Mouse (Mus musculus): ENCODE data around the gene Etv6. TPM values are rescaled to one million over a fixed set of nuclear protein-coding genes. Genes with fewer than 3 reads are reported as not detected.

The Etv6 gene
- polyA plus RNA-seq, 2 experiments, result 13.9 to 16.5 TPM

GRCm38 (mm10) chr6:134140718-134141615 lies 105.5 kb downstream of the Etv6 start:
- H3K4me2 ChIP-seq (replicated peaks; ENCODE audit: low read depth, low read length, severe bottlenecking), result no peak overlapping the region
- peaks cover 33% of the 10 kb centered on the region for H3K4me1 ChIP-seq (ENCODE audit: control insufficient read depth, insufficient read depth, low read length)
- H3K27me3 ChIP-seq (ENCODE audit: control insufficient read depth, insufficient read depth, low read length), result no peaks in the 10 kb centered on the region
- no peak overlapping the region for H3K27ac ChIP-seq (replicated peaks; ENCODE audit: low read depth, low read length)
- TF ChIP-seq POLR2A (IDR thresholded peaks at IDR 0.05; ENCODE audit: borderline replicate concordance, extremely low read depth, insufficient read depth, insufficient read length), result no peak
- no peaks in the 10 kb centered on the region for H3K36me3 ChIP-seq (ENCODE audit: control insufficient read depth, insufficient read depth, low read length)
- H3K4me3 ChIP-seq (replicated peaks; ENCODE audit: low read length), result no peak overlapping the region
- DNase-seq (ENCODE audit: low spot score) (no peak), ATAC-seq (ENCODE audit: low FRiP score, low read depth) (no peak)
- H3K9ac ChIP-seq (ENCODE audit: low read depth, low read length, severe bottlenecking), result no peak overlapping the region
- no peaks in the 10 kb centered on the region for H3K9me3 ChIP-seq (ENCODE audit: control insufficient read depth, low read length)
- 54% methylated on average over 16 of the region's 16 CpGs for WGBS

- Histone ChIP-seq H3K9ac (ENCODE audit: low read depth, low read length, severe bottlenecking) (no peak overlapping the region), H3K27ac (replicated peaks; ENCODE audit: low read depth, low read length) (no peak overlapping the region), H3K27me3 (ENCODE audit: control insufficient read depth, insufficient read depth, low read length) (no peaks in the 10 kb centered on the region), H3K9me3 (ENCODE audit: control insufficient read depth, low read length) (no peaks in the 10 kb centered on the region), H3K4me2 (replicated peaks; ENCODE audit: low read depth, low read length, severe bottlenecking) (no peak overlapping the region), H3K4me3 (replicated peaks; ENCODE audit: low read length) (no peak overlapping the region), H3K4me1 (ENCODE audit: control insufficient read depth, insufficient read depth, low read length) (peaks cover 33% of the 10 kb centered on the region), H3K36me3 (ENCODE audit: control insufficient read depth, insufficient read depth, low read length) (no peaks in the 10 kb centered on the region)
- ATAC-seq (ENCODE audit: low FRiP score, low read depth) (no peak), DNase-seq (ENCODE audit: low spot score) (no peak)
- WGBS, result 80% methylated on average over 1 of the region's 1 CpGs
- TF ChIP-seq POLR2A (IDR thresholded peaks at IDR 0.05; ENCODE audit: borderline replicate concordance, extremely low read depth, insufficient read depth, insufficient read length), result no peak
Observed at GRCm38 (mm10) chr6:134141616-134142165, 106.2 kb downstream of the Etv6 start.

DNA sequence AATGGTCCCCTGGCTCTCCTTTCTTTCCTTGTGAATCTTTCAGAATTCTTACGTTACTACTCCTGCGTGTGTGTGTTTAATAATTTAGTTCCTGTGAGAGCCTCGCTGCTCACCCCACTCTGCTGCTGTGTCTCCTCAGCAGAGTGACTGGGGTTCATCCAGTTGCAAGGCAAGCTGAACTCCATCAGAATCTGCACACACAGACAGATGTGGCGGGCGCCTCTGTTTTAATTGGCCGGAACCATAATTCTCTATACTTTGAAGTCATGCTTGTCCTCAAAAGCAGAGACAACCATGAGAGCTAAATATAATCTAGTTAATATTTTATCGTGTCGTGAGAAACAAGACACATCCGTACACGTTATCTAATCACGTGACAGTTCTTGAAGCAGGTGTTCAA lies 107.2 kb downstream of the Etv6 start:
- TF ChIP-seq POLR2A (IDR thresholded peaks at IDR 0.05; ENCODE audit: borderline replicate concordance, extremely low read depth, insufficient read depth, insufficient read length), result no peak
- DNase-seq (ENCODE audit: low spot score), result no peak
- Histone ChIP-seq H3K9me3 (ENCODE audit: control insufficient read depth, low read length) (no peaks in the 10 kb centered on the region), H3K4me1 (ENCODE audit: control insufficient read depth, insufficient read depth, low read length) (peaks cover 34% of the 10 kb centered on the region), H3K36me3 (ENCODE audit: control insufficient read depth, insufficient read depth, low read length) (no peaks in the 10 kb centered on the region), H3K9ac (ENCODE audit: low read depth, low read length, severe bottlenecking) (no peak overlapping the region), H3K4me3 (replicated peaks; ENCODE audit: low read length) (no peak overlapping the region), H3K27ac (replicated peaks; ENCODE audit: low read depth, low read length) (no peak overlapping the region), H3K27me3 (ENCODE audit: control insufficient read depth, insufficient read depth, low read length) (no peaks in the 10 kb centered on the region), H3K4me2 (replicated peaks; ENCODE audit: low read depth, low read length, severe bottlenecking) (no peak overlapping the region)
- 70% methylated on average over 11 of the region's 11 CpGs for WGBS
- no peak for ATAC-seq (ENCODE audit: low FRiP score, low read depth)

DNA sequence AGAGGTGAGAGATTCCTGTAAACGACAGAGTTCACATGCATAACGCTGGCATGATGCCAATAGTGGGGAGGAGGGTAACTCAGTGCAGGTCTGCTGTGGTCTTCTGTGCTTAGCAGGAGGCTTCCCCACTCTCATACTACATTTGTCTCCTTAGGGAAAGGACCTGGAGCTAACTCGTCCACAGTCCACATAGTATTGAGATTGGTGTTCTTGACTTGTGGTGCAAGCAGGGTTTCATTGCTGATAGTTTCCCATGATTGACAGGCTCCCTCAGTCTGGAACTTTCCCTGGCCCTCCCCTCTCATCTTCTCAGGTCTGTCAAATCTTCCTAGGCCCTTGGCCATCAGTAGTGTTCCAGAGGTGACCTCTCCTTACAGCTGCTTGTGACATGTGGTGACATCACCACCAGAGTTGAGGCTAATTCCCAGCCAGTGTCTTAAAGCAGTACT lies 108.2 kb downstream of the Etv6 start:
- Histone ChIP-seq H3K4me1 (ENCODE audit: control insufficient read depth, insufficient read depth, low read length) (peaks cover 35% of the 10 kb centered on the region), H3K36me3 (ENCODE audit: control insufficient read depth, insufficient read depth, low read length) (no peaks in the 10 kb centered on the region), H3K9me3 (ENCODE audit: control insufficient read depth, low read length) (no peaks in the 10 kb centered on the region), H3K27ac (replicated peaks; ENCODE audit: low read depth, low read length) (no peak overlapping the region), H3K4me3 (replicated peaks; ENCODE audit: low read length) (no peak overlapping the region), H3K27me3 (ENCODE audit: control insufficient read depth, insufficient read depth, low read length) (no peaks in the 10 kb centered on the region), H3K9ac (ENCODE audit: low read depth, low read length, severe bottlenecking) (no peak overlapping the region), H3K4me2 (replicated peaks; ENCODE audit: low read depth, low read length, severe bottlenecking) (no peak overlapping the region)
- DNase-seq (ENCODE audit: low spot score) (peak; percentile 50), ATAC-seq (ENCODE audit: low FRiP score, low read depth) (peak; percentile 50; the same call in 1 of the 2 replicates)
- 26% methylated on average over 3 of the region's 3 CpGs for WGBS
- TF ChIP-seq POLR2A (IDR thresholded peaks at IDR 0.05; ENCODE audit: borderline replicate concordance, extremely low read depth, insufficient read depth, insufficient read length), result no peak

DNA sequence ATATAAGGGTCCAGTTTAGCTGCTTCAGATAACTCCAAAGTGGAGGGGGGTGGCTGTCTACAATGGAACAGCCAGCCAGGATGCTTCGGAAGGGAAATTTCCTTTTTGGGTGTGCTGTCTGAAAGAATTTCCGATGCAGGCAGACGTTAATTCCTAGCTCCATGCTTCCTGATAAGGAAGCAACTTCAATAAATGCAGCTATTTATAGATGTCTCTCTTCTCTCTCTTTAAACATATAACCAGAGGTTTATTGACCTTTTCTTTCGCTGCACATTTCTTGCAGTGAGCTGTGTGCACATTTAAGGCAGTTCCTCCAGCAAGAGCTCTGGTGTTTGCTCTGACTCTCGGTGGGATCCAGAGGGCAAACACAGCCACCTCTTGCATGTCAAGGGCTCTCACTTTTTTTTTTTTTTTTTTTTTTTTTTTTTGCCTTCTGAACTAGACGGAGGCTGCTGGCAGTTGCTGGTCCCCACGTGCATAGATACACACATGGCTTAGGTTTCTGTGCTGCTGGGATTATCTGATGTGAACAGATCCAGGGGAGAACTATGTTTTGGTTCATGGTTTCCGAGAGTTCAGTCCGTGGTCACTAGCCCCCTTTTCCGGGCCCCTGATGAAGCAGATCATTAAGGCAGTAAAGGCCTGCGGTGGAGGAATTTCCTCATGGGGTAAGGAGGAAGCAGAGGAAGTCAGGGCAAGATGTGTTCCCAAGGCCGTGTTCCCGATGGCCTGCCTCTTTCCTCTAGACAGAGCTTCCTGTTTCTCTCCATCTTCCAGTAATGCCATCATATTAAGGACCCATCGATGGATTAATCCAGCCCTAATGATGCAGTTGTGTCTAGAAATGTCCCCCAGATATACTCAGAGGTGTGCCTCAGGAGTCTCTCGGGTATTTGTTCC lies 109.0 kb downstream of the Etv6 start:
- 54% methylated on average over 15 of the region's 15 CpGs for WGBS

More for the DNA sequence above, 109.0 kb downstream of the Etv6 start:
- no peak for DNase-seq (ENCODE audit: low spot score)
- Histone ChIP-seq H3K4me1 (ENCODE audit: control insufficient read depth, insufficient read depth, low read length) (peaks cover 35% of the 10 kb centered on the region), H3K4me3 (replicated peaks; ENCODE audit: low read length) (no peak overlapping the region), H3K36me3 (ENCODE audit: control insufficient read depth, insufficient read depth, low read length) (no peaks in the 10 kb centered on the region), H3K9me3 (ENCODE audit: control insufficient read depth, low read length) (no peaks in the 10 kb centered on the region), H3K9ac (ENCODE audit: low read depth, low read length, severe bottlenecking) (no peak overlapping the region), H3K4me2 (replicated peaks; ENCODE audit: low read depth, low read length, severe bottlenecking) (no peak overlapping the region), H3K27ac (replicated peaks; ENCODE audit: low read depth, low read length) (no peak overlapping the region), H3K27me3 (ENCODE audit: control insufficient read depth, insufficient read depth, low read length) (no peaks in the 10 kb centered on the region)
- ATAC-seq (ENCODE audit: low FRiP score, low read depth), result no peak; the same call in 1 of the 2 replicates
- TF ChIP-seq POLR2A (IDR thresholded peaks at IDR 0.05; ENCODE audit: borderline replicate concordance, extremely low read depth, insufficient read depth, insufficient read length), result no peak
